Mouse (Mus musculus) heart, adult 18-20 months (tissue): ENCODE data around the gene Necab2. TPM values are rescaled to one million over a fixed set of nuclear protein-coding genes. Genes with fewer than 3 reads are reported as not detected.

Experiments used
- DNase-seq, 2 experiments: peaks; one replicate each; pipeline ENCODE4 v3.0.0; 2021 to 2022; ENCODE audit warnings: mixed read lengths in 1 of 2
- long read RNA-seq, 2 experiments: library from polyadenylated mRNA; stranded (forward); transcript quantifications; one replicate each; pipeline ENCODE4 v2.0.0; 2021
- total RNA-seq, 2 experiments: library from RNA; stranded (reverse); gene quantifications; 2 replicates each; pipeline ENCODE4 v1.2.3; 2021

The Necab2 gene
- not detected for total RNA-seq
- long read RNA-seq, experiment 1: 0 reads
- long read RNA-seq, experiment 2: 0 reads

DNA sequence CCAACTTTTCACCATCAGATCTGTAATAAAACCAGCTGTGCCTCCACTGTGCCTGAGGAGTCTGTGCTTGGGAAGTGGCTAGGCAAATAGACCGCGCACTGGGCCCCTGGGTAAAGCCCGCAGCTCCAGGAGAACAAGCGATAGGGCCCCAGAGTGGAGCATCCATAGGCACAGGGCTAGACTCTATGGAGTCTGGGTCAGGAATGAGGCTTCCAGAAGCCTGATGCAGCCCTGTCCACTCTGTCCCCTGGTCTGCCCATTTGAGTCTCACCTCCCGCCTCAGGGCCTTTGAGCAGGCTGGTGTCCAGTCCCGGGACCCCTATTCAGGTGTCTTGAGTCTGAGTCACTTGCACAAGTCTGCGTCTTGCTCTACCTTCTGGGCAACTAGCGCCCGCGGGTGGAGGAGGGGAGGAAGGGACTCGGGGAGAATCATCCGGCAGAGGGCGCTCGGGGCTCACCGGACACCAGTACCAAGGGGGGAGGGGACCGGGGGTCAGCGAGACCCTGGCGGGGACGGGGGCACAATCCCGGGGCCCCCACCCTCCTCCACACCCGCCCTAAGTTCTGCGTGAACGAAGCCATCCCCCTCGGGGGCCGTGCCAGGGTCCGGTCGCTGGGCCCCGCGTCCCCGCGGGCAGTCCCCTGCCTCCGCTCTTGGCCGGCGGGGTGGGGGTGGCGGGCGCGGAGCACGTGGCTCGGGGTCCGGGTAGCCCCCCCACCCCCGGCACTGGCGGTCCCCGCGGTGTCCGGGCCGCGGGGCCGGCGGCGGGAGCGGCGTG, at the start of gene Necab2:
Gene Necab2 (plus strand): TSS at position 509 of the 779 bp plus-strand sequence.
- DNase-seq: peak; percentile 64 to 87

DNA sequence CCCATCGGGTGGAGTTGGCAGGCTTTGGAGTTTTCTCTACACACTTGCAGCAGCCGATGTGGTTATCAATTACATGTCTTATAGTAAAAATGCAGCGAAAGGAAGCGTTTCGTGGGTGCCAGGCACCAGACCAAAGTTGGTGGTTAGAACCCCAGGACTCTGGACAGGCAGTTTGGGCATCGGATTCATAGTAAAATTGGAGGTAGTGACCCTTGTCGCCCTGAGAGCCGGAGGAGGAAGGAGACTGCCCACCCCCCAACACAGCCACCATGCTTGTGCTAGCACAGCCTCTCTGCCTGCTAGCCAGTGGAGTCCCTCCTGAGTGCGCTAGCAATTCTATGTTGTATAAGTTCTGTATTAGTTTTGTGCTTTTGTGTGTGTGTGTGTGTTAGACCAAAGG, 48.0 kb upstream of the Necab2 start:
- DNase-seq: peak in 1 of 2 experiments; percentile 36

DNA sequence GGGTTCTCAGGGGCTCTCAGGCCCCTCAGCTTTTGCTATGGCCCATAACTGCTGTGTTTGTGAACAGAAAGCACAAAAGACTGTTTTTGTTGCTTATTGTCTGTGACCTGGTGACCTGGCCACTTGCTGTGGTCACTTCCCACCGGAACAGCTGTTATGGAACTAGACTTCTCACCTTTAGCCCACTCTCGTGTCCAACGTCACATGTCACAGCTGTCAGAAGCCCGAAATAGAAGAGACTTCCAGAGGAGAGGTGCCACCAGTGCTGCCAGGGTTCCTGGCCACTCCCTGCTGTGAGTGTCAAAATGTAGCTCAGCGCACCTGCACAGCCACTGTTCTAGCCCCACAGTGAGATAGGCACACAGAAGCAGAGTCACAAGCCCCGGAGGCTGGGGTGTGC, 47.3 kb upstream of the Necab2 start:
- DNase-seq: peak; percentile 77 to 84

DNA sequence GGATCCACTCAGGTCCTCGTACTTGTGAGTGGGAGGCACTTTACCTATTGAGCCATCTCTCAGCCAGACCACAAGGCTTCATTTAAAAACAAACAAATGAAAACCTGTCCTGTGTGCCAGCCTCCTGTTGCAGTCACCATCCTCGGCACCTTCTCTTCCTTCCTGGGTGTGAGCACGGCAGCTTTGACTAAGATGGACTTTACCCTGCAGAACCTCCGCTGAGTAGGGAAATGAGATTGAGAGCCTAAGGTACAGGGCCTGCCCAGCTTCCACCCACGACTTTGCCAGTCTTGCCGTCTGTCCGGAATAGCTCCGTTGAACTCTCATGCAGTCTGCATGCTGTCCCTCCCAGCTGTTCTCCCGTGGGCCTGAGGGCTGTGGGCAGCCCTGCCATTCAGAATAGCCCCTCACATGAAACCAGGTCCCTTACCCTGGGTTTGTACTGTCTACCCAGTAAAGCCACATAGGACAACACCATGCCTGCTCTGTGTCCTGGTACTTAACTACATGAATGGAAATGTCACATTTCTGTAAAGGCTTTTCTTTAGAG, 46.3 kb upstream of the Necab2 start:
- peak in 1 of 2 experiments; percentile 11 for DNase-seq

DNA sequence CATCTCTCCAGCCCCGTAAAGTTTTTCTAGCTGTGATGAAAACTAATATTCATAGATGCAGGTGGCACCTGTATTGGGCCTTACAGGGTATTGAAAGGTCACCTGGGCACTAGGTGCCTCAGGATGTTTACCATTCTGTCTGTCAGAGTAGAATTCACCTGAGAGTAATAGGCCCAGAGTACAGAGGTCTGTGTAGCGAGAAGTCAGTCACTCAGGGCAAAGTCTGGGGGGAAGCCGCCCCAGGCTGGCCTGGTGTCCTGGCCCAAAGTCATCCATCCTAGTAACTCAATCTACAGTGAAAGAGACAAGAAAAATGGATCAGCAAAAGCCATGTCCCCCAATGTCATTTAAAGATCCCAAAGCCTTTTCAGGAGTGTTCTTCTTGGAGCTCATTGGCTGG, 45.6 kb upstream of the Necab2 start:
- DNase-seq: no peak

DNA sequence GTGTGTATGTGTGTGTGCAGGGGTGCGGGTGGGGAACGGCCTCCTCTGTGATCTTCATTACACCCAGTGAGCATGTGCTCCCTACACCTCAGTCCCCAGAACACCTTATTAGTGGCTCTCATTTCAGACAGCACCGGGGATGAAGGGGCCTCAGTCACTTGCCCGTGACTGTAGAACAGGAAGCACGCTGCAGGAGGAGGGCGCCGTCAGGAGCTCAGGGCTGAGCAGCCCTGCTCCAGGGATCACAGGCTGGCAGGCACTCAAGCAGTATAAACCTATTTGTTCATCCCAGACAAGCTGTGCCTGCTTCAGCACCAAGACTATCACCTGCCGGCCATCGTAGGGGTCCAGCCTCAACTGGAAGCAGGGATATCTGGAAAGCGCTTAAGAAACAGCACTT, 42.6 kb upstream of the Necab2 start:
- DNase-seq: peak in 1 of 2 experiments; percentile 1

DNA sequence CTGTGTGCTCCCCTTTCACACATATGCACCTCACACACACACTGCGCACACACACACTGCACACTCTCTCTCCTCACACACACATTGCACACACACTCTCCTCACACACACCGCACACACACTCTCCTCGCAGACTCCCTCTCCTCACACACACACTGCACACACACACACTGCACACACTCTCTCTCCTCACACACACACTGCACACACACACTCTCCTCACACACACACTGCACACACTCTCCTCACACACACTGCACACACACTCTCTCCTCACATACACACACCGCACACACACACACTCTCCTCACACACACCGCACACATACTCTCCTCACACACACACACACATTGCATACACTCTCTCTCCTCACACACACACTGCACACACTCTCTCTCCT, 41.9 kb upstream of the Necab2 start:
- DNase-seq: no peak

DNA sequence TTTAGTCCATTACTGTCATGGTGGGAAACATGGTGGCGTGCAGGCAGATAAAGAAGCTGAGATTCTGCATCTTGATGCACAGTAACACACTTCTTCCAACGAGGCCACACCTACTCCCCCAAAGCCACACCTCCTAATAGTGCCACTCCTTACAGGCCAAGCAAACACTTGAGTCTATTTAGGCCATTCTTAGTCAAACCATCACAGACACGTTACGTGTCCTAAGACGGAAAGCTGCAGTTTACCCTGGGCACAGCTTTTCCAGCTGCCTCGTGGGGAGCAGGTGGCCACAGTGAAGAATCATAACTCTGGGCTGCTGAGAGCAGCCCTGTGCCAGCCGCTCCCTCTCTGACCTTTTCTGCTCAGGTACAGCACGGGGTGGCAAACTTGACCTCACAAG, 38.2 kb upstream of the Necab2 start:
- DNase-seq: no peak

DNA sequence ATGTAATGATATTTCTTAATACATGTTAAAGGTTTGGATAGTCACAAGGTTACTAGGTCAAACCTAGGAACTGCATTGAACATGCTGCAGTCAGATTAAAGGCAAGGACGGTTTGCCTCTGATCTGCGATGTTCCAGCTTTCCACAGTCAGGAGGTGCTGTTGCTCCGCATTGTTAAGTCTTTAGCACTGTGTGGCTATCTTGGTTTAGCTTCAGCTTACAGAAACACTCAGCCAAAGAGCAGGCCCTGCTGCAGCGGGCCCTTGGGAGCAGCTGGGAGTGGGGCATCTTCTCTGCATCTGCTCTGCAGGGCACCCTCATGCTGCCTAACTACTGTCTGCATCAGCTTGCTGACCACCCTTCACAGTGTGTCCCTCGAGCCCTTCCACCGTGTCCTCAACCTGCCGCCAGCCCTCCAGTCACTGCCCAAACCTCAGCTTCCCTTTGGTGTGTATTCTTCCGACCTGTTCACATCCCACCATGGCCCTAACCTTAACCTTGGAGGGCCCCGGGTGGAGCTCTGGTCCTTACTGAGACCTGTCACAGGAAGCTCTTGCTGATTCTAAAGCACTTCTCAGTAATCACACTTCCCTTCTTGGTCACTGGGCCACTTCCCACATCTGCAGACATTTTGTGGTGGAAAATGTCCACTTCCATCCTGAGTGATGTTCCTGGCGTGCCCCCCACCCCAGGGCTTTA, 34.3 kb upstream of the Necab2 start:
- no peak for DNase-seq

DNA sequence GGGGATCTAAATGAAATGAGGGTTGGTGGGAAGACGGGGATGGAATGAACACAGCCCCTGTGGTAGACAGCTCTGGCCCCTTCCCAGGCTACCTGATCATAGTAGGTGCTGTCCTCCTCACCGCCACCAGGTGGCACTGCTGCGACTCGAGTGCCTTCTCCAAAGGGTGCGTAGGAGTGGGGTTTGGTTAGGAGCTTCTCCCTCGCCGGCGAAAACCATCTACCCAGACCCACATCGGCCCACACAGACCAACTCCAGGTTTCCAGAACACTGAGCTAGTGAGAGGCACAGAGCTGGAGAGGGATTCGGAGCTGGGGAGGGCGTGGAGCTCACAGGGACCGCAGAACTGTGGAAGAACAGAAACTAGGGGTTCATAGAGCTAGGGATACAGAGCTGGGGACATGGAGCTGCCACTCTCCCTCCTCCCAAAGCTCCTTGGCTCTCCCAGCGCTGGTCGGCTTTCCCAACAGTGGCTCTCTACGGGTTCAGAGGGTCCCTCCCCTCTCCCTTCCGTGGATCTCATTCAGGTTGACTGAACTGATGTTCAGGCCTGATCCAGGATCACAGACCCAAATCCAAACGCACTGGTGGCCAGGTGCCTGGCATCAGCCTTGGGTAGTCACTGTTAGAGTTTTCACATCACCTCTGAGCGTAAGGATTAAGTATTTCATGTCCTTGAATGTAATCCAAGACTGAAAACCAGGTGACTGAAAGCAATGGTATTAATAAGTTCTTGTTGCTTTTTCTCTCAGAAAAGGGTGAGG, 33.6 kb upstream of the Necab2 start:
- peak; percentile 76 to 89 for DNase-seq

DNA sequence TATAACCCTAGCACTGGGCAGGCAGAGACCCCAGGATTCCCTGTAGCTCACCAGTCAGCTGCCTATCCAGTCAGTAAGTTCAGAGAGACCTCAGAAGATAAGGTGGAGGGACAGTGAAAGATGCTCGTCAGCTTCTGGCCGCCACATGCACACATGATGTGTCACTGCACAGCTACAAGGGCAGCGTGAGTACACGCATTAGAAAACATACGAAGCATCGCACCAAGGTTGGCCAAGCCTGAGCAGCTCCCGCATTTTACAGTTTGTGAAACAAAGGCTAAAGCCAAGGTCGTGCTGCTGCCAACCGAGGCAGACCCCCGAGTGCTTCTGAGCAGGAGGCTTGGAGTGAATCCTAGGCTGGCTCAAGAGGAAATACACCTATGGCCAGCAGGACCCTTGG, 32.9 kb upstream of the Necab2 start:
- DNase-seq: no peak

DNA sequence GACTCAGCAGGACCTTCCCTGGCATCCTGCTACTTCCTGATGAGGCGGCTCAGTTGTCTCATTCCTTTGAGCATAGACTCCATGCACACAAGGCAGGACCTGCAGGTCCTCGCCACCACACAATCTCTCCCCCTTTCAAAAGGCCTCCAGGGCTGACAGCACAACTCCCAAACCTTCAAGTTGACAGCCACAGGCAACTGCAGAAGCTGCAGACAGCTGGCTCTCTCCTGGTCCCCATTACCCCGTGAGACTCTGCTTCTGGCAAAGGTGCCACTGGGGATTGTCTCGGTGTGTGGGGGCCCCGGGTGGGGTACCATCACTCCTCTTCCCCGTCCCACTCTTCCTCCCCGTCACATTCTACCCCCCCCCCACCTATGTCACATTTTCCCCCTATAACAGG, 26.2 kb upstream of the Necab2 start:
- DNase-seq: no peak

DNA sequence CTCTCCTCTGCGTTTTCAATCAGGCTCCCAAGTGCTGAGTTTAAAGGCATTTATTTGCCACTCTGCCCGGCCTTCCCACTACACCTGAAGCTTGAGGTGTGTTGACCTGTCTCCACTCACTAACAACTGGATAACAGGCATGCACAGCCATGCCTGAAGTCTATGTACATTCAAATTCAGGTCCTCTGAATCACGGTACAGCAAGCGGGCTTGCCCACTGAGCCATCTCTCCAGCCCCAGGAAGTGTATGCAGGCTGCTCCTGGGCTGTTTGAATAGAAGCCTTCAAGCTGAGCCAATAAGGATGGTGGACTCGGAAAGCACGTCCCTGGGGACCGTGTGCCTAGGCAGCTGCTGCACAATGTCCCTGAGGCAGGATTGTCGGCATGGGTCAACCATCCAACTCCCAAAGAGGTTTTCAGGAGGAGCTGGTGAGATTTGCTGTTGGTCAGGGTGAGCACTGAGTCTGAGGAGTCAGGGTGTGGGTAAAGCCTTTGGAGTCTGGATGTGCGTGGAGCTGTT, 24.9 kb upstream of the Necab2 start:
- no peak for DNase-seq

DNA sequence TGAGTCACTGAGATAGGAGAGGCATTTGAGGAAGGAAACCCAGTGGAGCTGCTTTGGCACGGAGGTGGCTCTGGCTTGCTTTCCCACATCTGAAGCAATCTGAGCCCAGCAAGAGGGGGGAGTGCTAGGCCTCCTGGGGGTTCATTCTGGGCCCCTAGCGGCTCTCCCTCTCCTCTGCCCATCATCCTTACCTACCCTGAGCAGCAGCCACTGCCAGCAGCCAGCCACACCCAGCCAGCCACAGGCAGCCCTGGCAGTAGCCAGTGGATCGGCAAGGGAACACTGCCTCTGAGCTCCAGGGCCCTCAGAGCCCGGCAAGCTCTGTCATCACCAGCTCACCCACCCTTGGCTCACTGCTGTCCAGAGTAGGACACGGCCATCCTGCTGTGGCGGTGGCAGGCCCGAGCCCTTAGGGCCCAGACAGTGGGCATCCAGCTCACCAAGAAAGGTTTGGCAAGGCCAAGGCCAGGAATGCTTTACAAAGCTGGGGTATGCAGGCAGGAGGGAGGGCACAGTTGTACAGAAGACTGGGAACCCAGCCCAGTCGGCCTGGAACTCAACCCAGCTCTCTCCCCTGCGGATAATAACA, 24.3 kb upstream of the Necab2 start:
- DNase-seq: peak; percentile 61 to 70

DNA sequence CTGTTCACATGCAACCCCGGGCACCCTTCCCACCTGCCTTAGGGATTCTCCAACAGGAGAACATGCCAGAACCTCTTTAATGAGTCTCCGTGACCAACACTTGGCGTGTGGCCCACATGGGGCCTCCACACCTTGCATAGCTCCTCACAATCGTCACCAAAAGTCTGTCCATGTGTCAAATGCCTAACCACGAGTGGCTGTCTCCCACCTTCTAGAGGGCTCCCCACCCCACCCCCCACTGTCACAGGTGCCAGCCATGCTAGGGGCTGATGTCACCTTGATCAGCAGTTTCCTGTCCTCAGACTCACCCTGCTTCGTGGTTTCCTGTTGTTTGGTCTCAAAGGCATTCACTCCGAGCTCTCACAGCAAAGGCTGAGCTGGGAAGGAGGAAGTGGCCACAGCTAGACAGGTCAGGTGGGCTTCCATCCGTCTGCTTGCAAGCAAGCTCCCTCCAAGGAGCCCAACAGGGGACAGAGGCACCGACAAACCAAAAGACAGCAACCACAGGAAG, 22.8 kb upstream of the Necab2 start:
- peak; percentile 73 to 83 for DNase-seq

DNA sequence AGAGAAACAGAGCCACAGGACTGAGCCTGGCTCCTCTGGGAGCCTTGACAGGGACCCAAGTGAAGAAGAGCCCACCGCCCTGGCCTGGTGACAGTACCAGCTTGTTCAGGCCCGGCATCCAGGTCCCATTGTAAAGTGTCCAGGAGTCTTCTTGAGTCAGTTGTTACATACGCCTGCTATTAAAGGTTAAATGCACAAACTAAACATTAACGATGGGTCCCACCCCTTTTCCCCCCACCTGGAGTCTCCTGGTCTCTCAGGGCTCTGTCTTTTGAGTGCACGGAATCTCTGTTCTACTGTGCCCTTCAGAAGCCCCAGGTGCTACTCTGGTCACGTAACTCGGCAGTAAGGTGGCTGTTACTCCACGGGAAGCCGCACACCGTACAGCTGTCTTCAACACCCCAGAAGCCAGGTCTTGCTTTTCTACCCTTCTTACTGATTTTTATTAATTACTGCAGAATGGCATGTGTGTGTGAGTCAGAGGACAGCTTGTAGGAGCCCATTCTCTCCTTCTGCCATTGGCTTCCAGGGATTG, 22.3 kb upstream of the Necab2 start:
- no peak for DNase-seq

DNA sequence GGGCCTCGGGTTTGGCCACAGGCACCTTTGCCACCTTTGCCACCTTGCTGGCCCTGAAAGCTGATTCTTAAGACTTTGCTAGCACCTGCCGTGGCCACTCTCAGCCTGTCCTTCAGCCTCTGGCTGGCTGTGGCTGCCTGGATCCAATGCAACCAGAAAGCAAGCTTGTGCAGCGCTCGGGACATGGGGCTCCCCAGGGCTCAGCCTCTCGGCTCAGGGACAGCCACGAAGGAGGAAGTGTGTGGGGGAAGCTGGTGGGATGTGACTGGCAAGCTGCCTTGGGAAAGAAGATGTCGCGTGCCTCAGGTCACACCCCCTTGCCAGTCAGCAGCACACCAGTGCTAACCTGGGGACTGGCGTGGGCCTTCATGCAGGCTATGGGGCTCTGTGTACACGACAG, 21.8 kb upstream of the Necab2 start:
- peak in 1 of 2 experiments; percentile 72 for DNase-seq

DNA sequence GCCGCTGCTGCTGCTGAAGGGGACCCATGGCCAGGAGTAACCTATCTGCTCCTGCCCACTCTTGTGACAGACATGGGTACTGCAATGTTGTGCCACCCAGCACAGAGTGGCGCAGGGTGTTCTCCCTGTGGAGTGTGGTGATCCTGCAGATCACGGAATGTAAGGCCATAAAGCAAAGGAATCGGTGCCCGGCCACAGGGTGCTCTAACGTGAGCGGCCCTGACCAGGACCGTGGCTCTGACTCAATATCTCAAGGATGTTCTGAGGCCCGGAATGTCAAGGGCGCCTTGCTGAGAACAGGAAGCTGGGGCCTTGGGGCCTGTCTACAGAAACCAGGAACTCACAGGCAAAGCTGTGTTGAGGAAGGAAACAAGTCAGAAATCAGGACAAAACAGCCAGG, 21.0 kb upstream of the Necab2 start:
- DNase-seq: peak in 1 of 2 experiments; percentile 86

DNA sequence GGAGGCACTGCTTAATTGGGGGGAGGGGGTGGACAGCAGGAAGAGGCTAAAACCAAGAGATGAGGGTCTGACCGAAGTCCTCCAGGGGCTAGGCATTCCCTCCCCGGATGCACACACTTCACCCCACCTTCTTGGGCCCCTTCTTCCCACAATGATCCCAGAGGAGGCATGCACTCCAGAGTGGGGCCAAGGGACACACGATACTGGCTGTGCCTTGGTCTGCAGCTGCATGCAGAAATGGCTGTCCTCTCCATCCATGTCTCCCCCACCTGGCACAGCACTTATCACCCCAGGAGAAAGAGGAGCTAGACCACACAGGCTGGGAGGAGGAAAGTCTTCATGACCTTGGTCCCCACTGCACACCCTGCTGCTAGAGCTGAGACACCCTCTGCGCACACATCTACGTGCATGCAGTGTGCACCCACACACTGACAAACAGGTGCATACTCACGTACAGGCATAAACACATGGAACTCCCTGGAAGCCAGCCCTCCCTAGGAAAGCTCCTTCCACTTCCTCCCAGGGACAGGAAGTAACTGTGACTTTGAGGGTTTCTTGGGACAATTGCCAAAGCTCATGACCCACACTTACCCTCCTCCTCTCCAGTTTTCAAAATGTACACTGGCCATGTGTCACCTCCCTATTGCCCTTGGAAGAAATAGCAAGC, 20.3 kb upstream of the Necab2 start:
- peak; percentile 62 to 82 for DNase-seq

DNA sequence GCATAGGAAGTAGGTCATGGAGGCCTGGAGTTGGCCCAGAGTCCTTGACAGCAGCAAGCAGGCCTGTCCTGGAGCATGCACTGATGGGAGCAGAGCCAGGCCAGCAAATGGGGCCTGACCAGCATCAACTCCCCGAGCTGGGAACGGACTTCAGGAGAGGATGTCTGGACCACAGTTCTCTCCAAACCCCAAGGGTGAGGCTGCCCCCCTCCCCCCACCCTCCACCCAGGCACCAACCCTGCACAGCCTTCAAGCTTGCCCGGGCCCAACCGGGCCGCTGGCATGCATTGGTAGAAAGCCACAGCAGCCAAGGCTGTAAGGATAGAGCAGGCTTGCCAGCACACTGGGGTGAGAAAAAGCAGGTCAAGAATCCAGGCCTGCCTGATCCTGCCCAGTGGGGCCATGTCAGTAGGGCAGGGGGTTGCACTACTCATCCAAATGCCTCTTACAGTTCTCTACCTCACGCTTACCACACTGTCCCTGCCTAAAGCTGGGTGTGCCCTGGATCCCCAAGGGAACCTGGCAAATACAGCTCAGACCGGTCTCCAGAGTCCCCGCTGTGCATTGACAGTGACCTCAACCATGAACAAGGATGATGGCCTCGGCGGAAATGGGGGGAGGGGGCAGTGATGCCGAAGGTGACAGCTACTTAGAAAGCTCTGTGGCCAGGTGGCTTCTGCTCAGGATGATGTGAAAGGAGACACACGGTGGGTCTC, 18.7 kb upstream of the Necab2 start:
- DNase-seq: peak; percentile 63 to 80
